Mouse (Mus musculus): ENCODE measurements around the gene Ttc28.

DNA sequence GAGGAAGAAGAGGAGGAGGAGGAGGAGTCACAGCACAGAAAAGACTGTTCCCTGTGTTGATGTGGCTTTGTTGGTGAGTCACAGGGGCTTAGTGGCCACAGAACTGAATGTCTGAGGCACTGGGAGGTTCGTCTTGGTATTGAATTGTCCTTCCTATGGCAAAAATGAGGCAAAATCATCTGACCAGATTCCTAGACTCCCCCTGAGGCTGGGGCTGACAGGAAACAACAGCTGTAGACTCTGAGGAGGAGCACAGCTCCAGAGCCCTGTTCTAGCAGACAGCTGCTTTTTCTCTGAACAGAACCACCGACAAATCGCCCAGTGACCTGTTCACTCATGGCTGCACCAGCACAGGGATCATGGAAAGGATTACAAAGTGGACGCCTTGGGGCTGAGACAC lies 326.2 kb downstream of the Ttc28 start:
- TF ChIP-seq EP300 (IDR thresholded peaks at IDR 0.05; ENCODE audit: low read depth) (no peak), CTCF (IDR thresholded peaks at IDR 0.05; ENCODE audit: low read depth) (no peak)
